In the genomic region with DNA sequence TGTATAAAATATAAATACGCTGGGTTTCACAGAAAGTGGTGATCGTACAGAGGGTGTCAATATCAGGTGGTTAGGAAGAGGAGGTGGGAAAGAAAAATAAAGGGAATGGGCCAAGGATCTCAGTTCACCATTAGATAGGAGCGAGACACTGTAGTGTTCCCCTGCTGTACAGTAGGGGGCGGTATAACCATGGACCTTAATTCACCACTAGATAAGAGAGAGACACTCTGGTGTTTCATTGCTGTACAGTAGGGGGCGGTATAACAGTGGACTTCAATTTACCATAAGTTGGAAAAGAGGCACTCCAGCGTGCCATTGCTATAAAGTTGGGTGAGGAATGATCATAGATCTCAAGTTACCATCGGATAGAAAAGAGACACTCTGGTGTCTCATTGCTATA, we compare ENCODE assay signal across 10 mouse cellular contexts.
DNase-seq lines count a peak whose midpoint lies in the region; ATAC-seq and TF ChIP-seq lines count a peak whose summit lies in the region.
"Had no signal": no experiment of that assay in that cellular context is flagged by ENCODE, and none has a peak within 500 bp of the region (broad histone marks: within the 10 kb centered on the region; RNA-seq: fewer than 3 reads in every experiment).

No protein-coding gene starts in this region.

- H3K27ac ChIP-seq in thymus, adult 2 months (ENCODE audit: control insufficient read depth, insufficient read depth, low read length): no peak overlapping the region
- H3K27ac ChIP-seq in forebrain, embryonic 15.5 days (replicated peaks): no peak overlapping the region
- no peak overlapping the region for H3K27ac ChIP-seq in kidney, postnatal 0 days
- H3K27ac ChIP-seq in liver, postnatal 0 days (ENCODE audit: low read depth): no peak overlapping the region
- H3K27ac ChIP-seq: embryonic facial prominence, embryonic 13.5 days; macrophage had no signal

- no peak for TF ChIP-seq CTCF in thymus, adult 2 months (IDR thresholded peaks at IDR 0.05; ENCODE audit: borderline replicate concordance, control insufficient read depth, extremely low read depth, insufficient read depth, low read length, poor library complexity)
- peak; percentile 100 for TF ChIP-seq CTCF in kidney, postnatal 0 days (IDR thresholded peaks at IDR 0.05; ENCODE audit: low read depth)
- peak; percentile 88 for TF ChIP-seq CTCF in liver, postnatal 0 days (IDR thresholded peaks at IDR 0.05; ENCODE audit: low read depth)

- TF ChIP-seq EP300 in liver, postnatal 0 days (IDR thresholded peaks at IDR 0.05; ENCODE audit: low read depth): no peak

- intact Hi-C loops in heart, postnatal 36 days (cut with DNase I): no loop called here

- no peaks in the 10 kb centered on the region for H3K4me1 ChIP-seq in thymus, adult 2 months (replicated peaks; ENCODE audit: control insufficient read depth, insufficient read depth, low read length)
- no peaks in the 10 kb centered on the region for H3K4me1 ChIP-seq in forebrain, embryonic 15.5 days
- peaks cover 6% of the 10 kb centered on the region; the same call in 1 of the 2 replicates for H3K4me1 ChIP-seq in kidney, postnatal 0 days (replicated peaks; ENCODE audit: insufficient read depth, low read length)
- no peaks in the 10 kb centered on the region for H3K4me1 ChIP-seq in liver, postnatal 0 days (ENCODE audit: insufficient read depth)
- H3K4me1 ChIP-seq: embryonic facial prominence, embryonic 13.5 days had no signal

- no peak for TF ChIP-seq POLR2A in thymus, adult 2 months (IDR thresholded peaks at IDR 0.05; ENCODE audit: control insufficient read depth, extremely low read depth, insufficient read depth, low read length, poor library complexity)

- H3K9me3 ChIP-seq in forebrain, embryonic 15.5 days: no peaks in the 10 kb centered on the region
- H3K9me3 ChIP-seq in kidney, postnatal 0 days (replicated peaks; ENCODE audit: low read length): no peaks in the 10 kb centered on the region
- no peaks in the 10 kb centered on the region for H3K9me3 ChIP-seq in liver, postnatal 0 days (ENCODE audit: low read length)
- H3K9me3 ChIP-seq: embryonic facial prominence, embryonic 13.5 days had no signal

- no peaks in the 10 kb centered on the region for H3K36me3 ChIP-seq in thymus, adult 2 months (ENCODE audit: control insufficient read depth, insufficient read depth, low read length)
- H3K36me3 ChIP-seq in forebrain, embryonic 15.5 days: no peaks in the 10 kb centered on the region
- no peaks in the 10 kb centered on the region for H3K36me3 ChIP-seq in kidney, postnatal 0 days (ENCODE audit: insufficient read depth, low read length)
- H3K36me3 ChIP-seq in liver, postnatal 0 days (replicated peaks; ENCODE audit: insufficient read depth, low read length): no peaks in the 10 kb centered on the region
- H3K36me3 ChIP-seq: embryonic facial prominence, embryonic 13.5 days had no signal

- WGBS in thymus, adult 2 months: 48% methylated on average over 7 of the region's 7 CpGs
- WGBS in forebrain, embryonic 15.5 days: 39% methylated on average over 7 of the region's 7 CpGs
- 34% methylated on average over 7 of the region's 7 CpGs for WGBS in kidney, postnatal 0 days
- whole genome bisulfite sequencing in liver, postnatal 0 days (ENCODE audit: insufficient replicate concordance): 35% methylated on average over 7 of the region's 7 CpGs

- H3K9ac ChIP-seq in forebrain, embryonic 15.5 days (replicated peaks): no peak overlapping the region
- H3K9ac ChIP-seq in kidney, postnatal 0 days (ENCODE audit: low read depth, low read length): no peak overlapping the region
- no peak overlapping the region for H3K9ac ChIP-seq in liver, postnatal 0 days (replicated peaks)
- H3K9ac ChIP-seq: embryonic facial prominence, embryonic 13.5 days had no signal

- H3K27me3 ChIP-seq in thymus, adult 2 months (ENCODE audit: control insufficient read depth, insufficient read depth, low read length): no peaks in the 10 kb centered on the region
- no peaks in the 10 kb centered on the region for H3K27me3 ChIP-seq in forebrain, embryonic 15.5 days
- H3K27me3 ChIP-seq in kidney, postnatal 0 days (ENCODE audit: insufficient read depth, low read length): no peaks in the 10 kb centered on the region
- H3K27me3 ChIP-seq in liver, postnatal 0 days (ENCODE audit: insufficient read depth, low read length): no peaks in the 10 kb centered on the region
- H3K27me3 ChIP-seq: embryonic facial prominence, embryonic 13.5 days had no signal

- peak; percentile 78 for ATAC-seq in forebrain, embryonic 15.5 days (replicated peaks)
- peak; percentile 88 for ATAC-seq in kidney, postnatal 0 days (replicated peaks; ENCODE audit: low FRiP score, low read depth)
- ATAC-seq in liver, postnatal 0 days: peak; percentile 76

- DNase-seq in thymus, adult 2 months: peak; percentile 29
- DNase-seq in thymus, adult 18-20 months: no peak
- peak; percentile 11 for DNase-seq in c-Kit-positive CD71-positive TER-119-positive erythroid progenitor cells, embryonic 14.5 days (ENCODE audit: low spot score)
- peak; percentile 90 for DNase-seq in kidney, postnatal 0 days (ENCODE audit: low spot score)
- DNase-seq in liver, postnatal 0 days: peak; percentile 22
- DNase-seq in skeletal muscle tissue, adult 2 months (ENCODE audit: low read depth, low spot score): peak; percentile 17
- DNase-seq in heart, postnatal 36 days: no peak

- H3K4me2 ChIP-seq in forebrain, embryonic 15.5 days (replicated peaks): no peak overlapping the region
- H3K4me2 ChIP-seq in kidney, postnatal 0 days (ENCODE audit: low read length): no peak overlapping the region
- H3K4me2 ChIP-seq in liver, postnatal 0 days (ENCODE audit: low read depth, low read length): no peak overlapping the region
- H3K4me2 ChIP-seq: embryonic facial prominence, embryonic 13.5 days had no signal

- H3K4me3 ChIP-seq in thymus, adult 2 months (ENCODE audit: control insufficient read depth, insufficient read depth, low read length): no peak overlapping the region
- no peak overlapping the region for H3K4me3 ChIP-seq in forebrain, embryonic 15.5 days
- H3K4me3 ChIP-seq in kidney, postnatal 0 days (replicated peaks; ENCODE audit: low read depth, low read length): no peak overlapping the region
- H3K4me3 ChIP-seq in liver, postnatal 0 days (ENCODE audit: low read depth, low read length): no peak overlapping the region
- H3K4me3 ChIP-seq: embryonic facial prominence, embryonic 13.5 days had no signal

Comparison
In these comparisons a context has a peak if more than half of its experiments do, and no peak if none do; other contexts are left out.
1. DNase-seq: peak in thymus, adult 2 months (single experiment), c-Kit-positive CD71-positive TER-119-positive erythroid progenitor cells, embryonic 14.5 days (single experiment), kidney, postnatal 0 days (single experiment), liver, postnatal 0 days (single experiment) and skeletal muscle tissue, adult 2 months (single experiment); none in thymus, adult 18-20 months (0 of 2) and heart, postnatal 36 days (0 of 2).
2. Peak in every context shown above with its lines, with median percentiles within 50 percentile points of each other: ATAC-seq.